ENCODE assay signal across 20 mouse cellular contexts in the genomic region with DNA sequence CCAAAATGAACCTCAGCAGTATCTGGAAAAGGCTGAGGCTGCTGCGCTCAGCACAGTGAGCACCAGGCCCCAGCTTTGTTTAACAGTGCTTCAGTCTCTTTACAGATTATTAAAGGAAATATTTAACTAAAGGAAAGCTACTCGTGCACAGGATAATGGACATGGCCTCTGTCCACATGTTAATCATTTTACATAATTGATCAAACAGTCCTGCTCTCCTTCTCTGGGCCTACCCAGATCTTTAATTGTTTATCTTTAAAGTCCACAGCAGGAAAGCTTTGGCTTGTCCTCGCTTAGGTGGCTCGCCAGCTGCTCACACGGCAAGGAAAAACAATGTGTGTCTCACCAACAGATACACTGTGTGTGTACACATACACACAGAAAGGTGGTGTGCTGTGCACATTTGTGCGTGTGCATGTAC.
DNase-seq lines count a peak whose midpoint lies in the region; ATAC-seq lines count a peak whose summit lies in the region.
"Had no signal": no experiment of that assay in that cellular context is flagged by ENCODE, and none has a peak within 500 bp of the region (broad histone marks: within the 10 kb centered on the region; RNA-seq: fewer than 3 reads in every experiment).

No protein-coding gene starts in this region.

- H3K9me3 ChIP-seq in heart, embryonic 10.5 days, result no peaks in the 10 kb centered on the region
- no peaks in the 10 kb centered on the region for H3K9me3 ChIP-seq in kidney, embryonic 16.5 days (ENCODE audit: low read length)
- H3K9me3 ChIP-seq in stomach, embryonic 15.5 days, result no peaks in the 10 kb centered on the region
- H3K9me3 ChIP-seq in midbrain, embryonic 14.5 days (ENCODE audit: control insufficient read depth, low read length), result no peaks in the 10 kb centered on the region
- H3K9me3 ChIP-seq: embryonic facial prominence, embryonic 12.5 days; midbrain, embryonic 10.5 days; neural tube, embryonic 12.5 days had no signal

- 73% methylated on average over 6 of the region's 6 CpGs for WGBS in heart, embryonic 10.5 days
- 62% methylated on average over 6 of the region's 6 CpGs for WGBS in kidney, embryonic 16.5 days
- 38% methylated on average over 6 of the region's 6 CpGs for WGBS in stomach, embryonic 15.5 days
- WGBS in midbrain, embryonic 14.5 days, result 72% methylated on average over 6 of the region's 6 CpGs

- H3K27ac ChIP-seq in heart, embryonic 10.5 days, result no peak overlapping the region
- H3K27ac ChIP-seq in kidney, embryonic 16.5 days (ENCODE audit: low read length), result peak overlapping the region; percentile 78
- H3K27ac ChIP-seq in stomach, embryonic 15.5 days, result peak overlapping the region; percentile 62
- no peak overlapping the region for H3K27ac ChIP-seq in midbrain, embryonic 14.5 days (replicated peaks; ENCODE audit: low read depth, low read length)
- H3K27ac ChIP-seq: embryonic facial prominence, embryonic 12.5 days; midbrain, embryonic 10.5 days; neural tube, embryonic 12.5 days had no signal

- H3K4me1 ChIP-seq in heart, embryonic 10.5 days, result peaks cover 6% of the 10 kb centered on the region
- peaks cover 41% of the 10 kb centered on the region for H3K4me1 ChIP-seq in kidney, embryonic 16.5 days (ENCODE audit: insufficient read depth, low read length)
- H3K4me1 ChIP-seq in stomach, embryonic 15.5 days, result peaks cover 17% of the 10 kb centered on the region
- no peaks in the 10 kb centered on the region for H3K4me1 ChIP-seq in midbrain, embryonic 14.5 days (ENCODE audit: control insufficient read depth, insufficient read depth, low read length)

- no peak overlapping the region; the same call in 1 of the 2 replicates for H3K4me2 ChIP-seq in kidney, embryonic 16.5 days (replicated peaks; ENCODE audit: low read depth, low read length)
- H3K4me2 ChIP-seq in stomach, embryonic 15.5 days, result no peak overlapping the region
- H3K4me2 ChIP-seq in midbrain, embryonic 14.5 days (ENCODE audit: low read length), result no peak overlapping the region
- H3K4me2 ChIP-seq: embryonic facial prominence, embryonic 12.5 days; lung, embryonic 14.5 days; neural tube, embryonic 12.5 days had no signal

- H3K36me3 ChIP-seq in heart, embryonic 10.5 days, result no peaks in the 10 kb centered on the region
- no peaks in the 10 kb centered on the region for H3K36me3 ChIP-seq in kidney, embryonic 16.5 days (ENCODE audit: insufficient read depth, low read length)
- H3K36me3 ChIP-seq in stomach, embryonic 15.5 days, result no peaks in the 10 kb centered on the region
- no peaks in the 10 kb centered on the region for H3K36me3 ChIP-seq in midbrain, embryonic 14.5 days (ENCODE audit: control insufficient read depth, insufficient read depth, low read length)
- H3K36me3 ChIP-seq: embryonic facial prominence, embryonic 12.5 days; midbrain, embryonic 10.5 days; neural tube, embryonic 12.5 days had no signal

- H3K27me3 ChIP-seq in heart, embryonic 10.5 days (ENCODE audit: insufficient read depth, poor library complexity, severe bottlenecking), result no peaks in the 10 kb centered on the region
- H3K27me3 ChIP-seq in kidney, embryonic 16.5 days (ENCODE audit: insufficient read depth, low read length), result no peaks in the 10 kb centered on the region
- no peaks in the 10 kb centered on the region for H3K27me3 ChIP-seq in stomach, embryonic 15.5 days (replicated peaks)
- no peaks in the 10 kb centered on the region for H3K27me3 ChIP-seq in midbrain, embryonic 14.5 days (ENCODE audit: control insufficient read depth, insufficient read depth, low read length)
- H3K27me3 ChIP-seq: neural tube, embryonic 12.5 days had no signal

- H3K9ac ChIP-seq in kidney, embryonic 16.5 days (replicated peaks; ENCODE audit: low read length), result no peak overlapping the region
- H3K9ac ChIP-seq in stomach, embryonic 15.5 days, result no peak overlapping the region
- H3K9ac ChIP-seq in midbrain, embryonic 14.5 days (replicated peaks; ENCODE audit: low read length), result no peak overlapping the region
- H3K9ac ChIP-seq: embryonic facial prominence, embryonic 12.5 days; lung, embryonic 14.5 days; neural tube, embryonic 12.5 days had no signal

- H3K4me3 ChIP-seq in heart, embryonic 10.5 days, result no peak overlapping the region
- H3K4me3 ChIP-seq in kidney, embryonic 16.5 days (ENCODE audit: low read length), result no peak overlapping the region
- H3K4me3 ChIP-seq in stomach, embryonic 15.5 days (replicated peaks), result no peak overlapping the region
- no peak overlapping the region for H3K4me3 ChIP-seq in midbrain, embryonic 14.5 days (replicated peaks; ENCODE audit: low read depth, low read length)
- H3K4me3 ChIP-seq: embryonic facial prominence, embryonic 12.5 days; erythroblast, embryonic 14.5 days; midbrain, embryonic 10.5 days; neural tube, embryonic 12.5 days had no signal

- ATAC-seq in kidney, embryonic 16.5 days (ENCODE audit: low FRiP score, low TSS enrichment), result peak; percentile 90
- peak; percentile 76 for ATAC-seq in stomach, embryonic 15.5 days (ENCODE audit: insufficient read depth, low FRiP score, low read depth)
- no peak for ATAC-seq in midbrain, embryonic 14.5 days (ENCODE audit: low FRiP score, low TSS enrichment)
- no peak for ATAC-seq in megakaryocyte, adult 5-6 weeks (ENCODE audit: poor library complexity, severe bottlenecking)
- ATAC-seq: forebrain, embryonic 14.5 days; hindbrain, embryonic 16.5 days had no signal

- peak; percentile 80 for DNase-seq in heart, adult 11 months
- DNase-seq in heart, embryonic 10.5 days (ENCODE audit: low spot score), result no peak
- peak; percentile 63 for DNase-seq in kidney, adult 11 months
- DNase-seq in midbrain, embryonic 14.5 days, result no peak
- no peak for DNase-seq in urinary bladder, adult 18-20 months (ENCODE audit: low spot score in 2 of 2)
- DNase-seq: adrenal gland, adult 2 months; cerebellum, adult 9-10 months; gastrocnemius, postnatal 25 days; lung, embryonic 14.5 days; lung, postnatal 4 days; right cerebral cortex, adult 18-20 months had no signal

Comparison
In these comparisons a context has a peak if more than half of its experiments do, and no peak if none do; other contexts are left out.
1. DNase-seq: peak in heart, adult 11 months (single experiment) and kidney, adult 11 months (single experiment); none in heart, embryonic 10.5 days (single experiment), midbrain, embryonic 14.5 days (single experiment) and urinary bladder, adult 18-20 months (0 of 2).
2. H3K27ac ChIP-seq: peak in kidney, embryonic 16.5 days (single experiment) and stomach, embryonic 15.5 days (single experiment); none in heart, embryonic 10.5 days (single experiment) and midbrain, embryonic 14.5 days (single experiment).
3. ATAC-seq: peak in kidney, embryonic 16.5 days (single experiment) and stomach, embryonic 15.5 days (single experiment); none in midbrain, embryonic 14.5 days (single experiment) and megakaryocyte, adult 5-6 weeks (single experiment).